Mouse (Mus musculus) erythroblast, embryonic 14.5 days (primary cell): ENCODE data around the gene AC131692.1.

ENCODE experiments used
- GATA1 ChIP-seq: IDR thresholded peaks from 2 replicates; pipeline ENCODE4 v1.6.1; 2012; ENCODE audit warnings: low read length, inconsistent platforms, mixed read lengths
- TAL1 ChIP-seq: IDR thresholded peaks from 3 replicates; pipeline ENCODE4 v1.6.1; 2012; ENCODE audit warnings: low read length, inconsistent platforms, mixed read lengths

DNA sequence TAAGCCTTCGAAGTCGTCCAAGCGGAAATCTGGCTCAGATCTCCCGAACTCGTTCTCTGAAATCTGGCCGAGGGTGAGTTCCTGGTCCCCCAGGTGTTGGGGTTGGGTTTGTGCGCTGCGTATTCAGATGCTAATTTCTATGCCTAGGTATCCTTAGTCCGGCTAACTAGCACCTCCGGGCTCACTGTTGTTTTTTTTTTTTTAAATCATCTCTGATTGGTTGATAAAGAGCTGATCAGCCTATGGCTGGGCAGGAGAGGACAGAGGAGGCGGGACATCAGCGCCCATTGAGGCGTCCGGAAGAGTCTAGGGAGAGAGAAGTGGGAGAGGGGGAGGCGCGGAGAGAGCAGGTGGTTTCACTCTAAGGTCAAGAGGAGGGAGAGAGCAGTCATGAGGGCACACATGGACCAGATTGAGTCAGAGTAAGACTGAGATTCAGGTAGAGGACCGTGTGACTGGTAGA lies 8.8 kb upstream of the AC131692.1 start:
- TF ChIP-seq GATA1 = no peak
- TF ChIP-seq TAL1 = no peak
